Mouse (Mus musculus) liver, embryonic 12.5 days (tissue): ENCODE data around the gene Ubqln4. TPM values are rescaled to one million over a fixed set of nuclear protein-coding genes. Genes with fewer than 3 reads are reported as not detected.

Experiments
- ATAC-seq: fragments of 200-750 bp; cut with Nextera tagmentation; 2 replicates; pipeline ENCODE4 v1.8.0; 2017; ENCODE audit warnings: moderate number of reproducible peaks, mild to moderate bottlenecking, moderate library complexity
- H3K27ac ChIP-seq: fragments of 300-500 bp; sonication (generic); 2 replicates; pipeline ENCODE4 v1.5.1; 2016; ENCODE audit warnings: mild to moderate bottlenecking
- H3K27me3 ChIP-seq: fragments of 300-500 bp; sonication (generic); replicated peaks from 2 replicates; pipeline ENCODE4 v1.6.1; 2016; ENCODE audit warnings: mild to moderate bottlenecking, moderate library complexity
- H3K36me3 ChIP-seq: fragments of 300-500 bp; sonication (generic); 2 replicates; pipeline ENCODE4 v1.6.1; 2016; ENCODE audit warnings: mild to moderate bottlenecking, moderate library complexity
- H3K4me1 ChIP-seq: fragments of 300-500 bp; sonication (generic); 2 replicates; pipeline ENCODE4 v1.6.1; 2016
- H3K4me2 ChIP-seq: fragments of 300-500 bp; sonication (generic); 2 replicates; pipeline ENCODE4 v1.6.1; 2016; ENCODE audit warnings: mild to moderate bottlenecking, moderate library complexity
- H3K4me3 ChIP-seq: fragments of 300-500 bp; sonication (generic); 2 replicates; pipeline ENCODE4 v1.5.1; 2016; ENCODE audit warnings: mild to moderate bottlenecking, moderate library complexity
- H3K9ac ChIP-seq: fragments of 300-500 bp; sonication (generic); 2 replicates; pipeline ENCODE4 v1.6.1; 2016; ENCODE audit warnings: mild to moderate bottlenecking, moderate library complexity
- H3K9me3 ChIP-seq: fragments of 300-500 bp; sonication (generic); replicated peaks from 2 replicates; pipeline ENCODE4 v1.6.1; 2016; ENCODE audit warnings: mild to moderate bottlenecking, moderate library complexity
- WGBS: fragments of 180-500 bp; shearing (Covaris S2); methylation state at CpG from one replicate; pipeline ENCODE4 v1.1.7; 2016; ENCODE audit not compliant: insufficient replicate concordance; 5-methylcytosine and 5-hydroxymethylcytosine counted together
- polyA plus RNA-seq: library from polyadenylated mRNA; unstranded; fragments of >200 nt; fragmentation: Nextera tagmentation; extraction: Ambion mirVana; gene quantifications from 2 replicates; pipeline ENCODE4 v1.2.1, GENCODE M21; 2016

The Ubqln4 gene
- polyA plus RNA-seq, 1 experiment from 2014 or later: 37.9 TPM

GRCm38 (mm10) chr3:88536103-88536930 is 17.2 kb upstream of the Ubqln4 start:
- Histone ChIP-seq H3K27me3 (peaks cover 22% of the 10 kb centered on the region), H3K4me1 (peaks cover 70% of the 10 kb centered on the region), H3K9me3 (no peaks in the 10 kb centered on the region), H3K36me3 (peaks cover 15% of the 10 kb centered on the region; the same call in 1 of the 2 replicates), H3K4me3 (peak overlapping the region; percentile 64), H3K27ac (peak overlapping the region; percentile 72), H3K9ac (peak overlapping the region; percentile 71), H3K4me2 (peak overlapping the region; percentile 99)
- peak; percentile 82 for ATAC-seq
- 2% methylated on average over 64 of the region's 64 CpGs for WGBS

GRCm38 (mm10) chr3:88537146-88537545 is 16.4 kb upstream of the Ubqln4 start:
- H3K4me1 ChIP-seq: peaks cover 64% of the 10 kb centered on the region
- no peak for ATAC-seq
- peak overlapping the region; percentile 64 for H3K4me3 ChIP-seq
- 0 out of 2 replicates have a peak overlapping the region, but pooled peaks have one; percentile 61 for H3K27ac ChIP-seq
- peak overlapping the region; percentile 71; the same call in 1 of the 2 replicates for H3K9ac ChIP-seq
- H3K9me3 ChIP-seq: no peaks in the 10 kb centered on the region
- H3K27me3 ChIP-seq: peaks cover 22% of the 10 kb centered on the region
- H3K4me2 ChIP-seq: peak overlapping the region; percentile 99
- 72% methylated on average over 6 of the region's 6 CpGs for WGBS
- peaks cover 15% of the 10 kb centered on the region; the same call in 1 of the 2 replicates for H3K36me3 ChIP-seq

GRCm38 (mm10) chr3:88538271-88539145 is 15.1 kb upstream of the Ubqln4 start:
- WGBS: 62% methylated on average over 9 of the region's 9 CpGs
- Histone ChIP-seq H3K9ac (0 out of 2 replicates have a peak overlapping the region, but pooled peaks have one; percentile 6), H3K27me3 (peaks cover 12% of the 10 kb centered on the region; the same call in 1 of the 2 replicates), H3K4me1 (peaks cover 55% of the 10 kb centered on the region), H3K4me3 (no peak overlapping the region), H3K27ac (no peak overlapping the region), H3K4me2 (no peak overlapping the region), H3K9me3 (no peaks in the 10 kb centered on the region), H3K36me3 (peaks cover 15% of the 10 kb centered on the region; the same call in 1 of the 2 replicates)
- ATAC-seq: no peak

- ATAC-seq: no peak
- no peak overlapping the region for H3K27ac ChIP-seq
- no peak overlapping the region for H3K4me2 ChIP-seq
- peaks cover 15% of the 10 kb centered on the region; the same call in 1 of the 2 replicates for H3K36me3 ChIP-seq
- H3K4me1 ChIP-seq: peaks cover 50% of the 10 kb centered on the region
- WGBS: 42% methylated on average over 3 of the region's 3 CpGs
- no peaks in the 10 kb centered on the region for H3K9me3 ChIP-seq
- 0 out of 2 replicates have a peak, but pooled peaks cover 9% of the 10 kb centered on the region for H3K27me3 ChIP-seq
- H3K4me3 ChIP-seq: no peak overlapping the region
- H3K9ac ChIP-seq: no peak overlapping the region
Observed at GRCm38 (mm10) chr3:88539397-88539796, 14.2 kb upstream of the Ubqln4 start.

- Histone ChIP-seq H3K4me1 (peaks cover 50% of the 10 kb centered on the region), H3K36me3 (peaks cover 15% of the 10 kb centered on the region; the same call in 1 of the 2 replicates), H3K9ac (no peak overlapping the region), H3K27me3 (0 out of 2 replicates have a peak, but pooled peaks cover 2% of the 10 kb centered on the region), H3K27ac (peak overlapping the region; percentile 6; the same call in 1 of the 2 replicates), H3K4me2 (no peak overlapping the region), H3K4me3 (no peak overlapping the region), H3K9me3 (no peaks in the 10 kb centered on the region)
- 56% methylated on average over 5 of the region's 5 CpGs for WGBS
- no peak for ATAC-seq
Observed at GRCm38 (mm10) chr3:88540085-88540484, 13.5 kb upstream of the Ubqln4 start.

- no peak overlapping the region for H3K4me3 ChIP-seq
- no peak overlapping the region for H3K4me2 ChIP-seq
- H3K27ac ChIP-seq: no peak overlapping the region
- H3K36me3 ChIP-seq: peaks cover 13% of the 10 kb centered on the region; the same call in 1 of the 2 replicates
- H3K4me1 ChIP-seq: peaks cover 36% of the 10 kb centered on the region
- H3K9me3 ChIP-seq: no peaks in the 10 kb centered on the region
- H3K27me3 ChIP-seq: no peaks in the 10 kb centered on the region
- H3K9ac ChIP-seq: no peak overlapping the region
- ATAC-seq: no peak
- WGBS: 71% methylated on average over 7 of the region's 7 CpGs
Observed at GRCm38 (mm10) chr3:88541622-88542401, 11.7 kb upstream of the Ubqln4 start.

- no peaks in the 10 kb centered on the region for H3K9me3 ChIP-seq
- no peaks in the 10 kb centered on the region for H3K27me3 ChIP-seq
- no peak overlapping the region for H3K9ac ChIP-seq
- H3K27ac ChIP-seq: no peak overlapping the region
- H3K4me2 ChIP-seq: no peak overlapping the region
- H3K4me3 ChIP-seq: no peak overlapping the region
- H3K4me1 ChIP-seq: peaks cover 36% of the 10 kb centered on the region
- H3K36me3 ChIP-seq: peaks cover 7% of the 10 kb centered on the region; the same call in 1 of the 2 replicates
- WGBS: 58% methylated on average over 4 of the region's 4 CpGs
- ATAC-seq: no peak
Observed at GRCm38 (mm10) chr3:88542486-88542885, 11.1 kb upstream of the Ubqln4 start.

- Histone ChIP-seq H3K9ac (no peak overlapping the region), H3K27me3 (no peaks in the 10 kb centered on the region), H3K27ac (no peak overlapping the region), H3K9me3 (no peaks in the 10 kb centered on the region), H3K4me3 (no peak overlapping the region), H3K4me1 (peaks cover 32% of the 10 kb centered on the region), H3K36me3 (peaks cover 3% of the 10 kb centered on the region; the same call in 1 of the 2 replicates), H3K4me2 (no peak overlapping the region)
- 72% methylated on average over 8 of the region's 8 CpGs for WGBS
- ATAC-seq: no peak
Observed at GRCm38 (mm10) chr3:88543174-88543573, 10.4 kb upstream of the Ubqln4 start.

- no peak for ATAC-seq
- Histone ChIP-seq H3K4me2 (no peak overlapping the region), H3K9me3 (no peaks in the 10 kb centered on the region), H3K27me3 (no peaks in the 10 kb centered on the region), H3K27ac (no peak overlapping the region), H3K36me3 (no peaks in the 10 kb centered on the region), H3K9ac (no peak overlapping the region), H3K4me3 (no peak overlapping the region), H3K4me1 (peaks cover 29% of the 10 kb centered on the region)
- 39% methylated on average over 5 of the region's 5 CpGs for WGBS
Observed at GRCm38 (mm10) chr3:88543651-88544410, 9.7 kb upstream of the Ubqln4 start.

- Histone ChIP-seq H3K27me3 (no peaks in the 10 kb centered on the region), H3K27ac (no peak overlapping the region), H3K4me3 (no peak overlapping the region), H3K9me3 (no peaks in the 10 kb centered on the region), H3K4me2 (no peak overlapping the region), H3K4me1 (peaks cover 27% of the 10 kb centered on the region), H3K36me3 (no peaks in the 10 kb centered on the region), H3K9ac (no peak overlapping the region)
- WGBS: 44% methylated on average over 5 of the region's 5 CpGs
- ATAC-seq: peak; percentile 21; the same call in 1 of the 2 replicates
Observed at GRCm38 (mm10) chr3:88544514-88544913, 9.0 kb upstream of the Ubqln4 start.
